Mouse (Mus musculus): ENCODE results near the gene Ttc13. TPM values are rescaled to one million over a fixed set of nuclear protein-coding genes. Genes with fewer than 3 reads are reported as not detected.

Gene Ttc13
- polyA plus RNA-seq, 1 experiment = 0.42 TPM

DNA sequence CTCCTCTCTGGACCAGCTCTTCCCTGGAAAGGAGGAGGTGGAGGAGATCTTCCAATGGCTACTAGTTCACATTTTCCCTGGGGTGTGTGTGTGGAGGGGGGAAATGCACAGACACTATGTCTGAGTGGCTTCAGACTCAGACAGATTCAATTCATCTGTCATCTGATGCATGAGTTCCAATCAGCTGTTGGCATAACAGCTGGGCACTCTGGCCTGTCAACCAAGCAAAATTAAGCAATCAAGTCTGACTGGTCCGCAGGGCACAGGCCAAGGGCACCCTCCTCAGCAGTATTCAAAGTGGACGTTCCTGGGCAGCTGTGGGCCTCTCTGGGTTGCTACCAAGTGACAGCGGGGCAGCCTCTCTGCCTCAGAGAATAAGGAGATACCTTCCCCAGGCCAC lies 53.0 kb downstream of the Ttc13 start:
- H3K27me3 ChIP-seq (ENCODE audit: control insufficient read depth) = no peaks in the 10 kb centered on the region; the same call in 1 of the 2 replicates
- peaks cover 27% of the 10 kb centered on the region for H3K36me3 ChIP-seq (ENCODE audit: control insufficient read depth)
- no peaks in the 10 kb centered on the region for H3K9me3 ChIP-seq (ENCODE audit: control insufficient read depth, low read length)
- TF ChIP-seq TAL1 (IDR thresholded peaks at IDR 0.05; ENCODE audit: low read length) = no peak
- no peak for TF ChIP-seq GATA1 (IDR thresholded peaks at IDR 0.05; ENCODE audit: low read length)
- no peak overlapping the region for H3K4me3 ChIP-seq (replicated peaks)
- peaks cover under 1% of the 10 kb centered on the region for H3K4me1 ChIP-seq (ENCODE audit: control insufficient read depth)

GRCm38 (mm10) chr8:124664414-124664813 lies 57.4 kb downstream of the Ttc13 start:
- Histone ChIP-seq H3K36me3 (ENCODE audit: control insufficient read depth) (peaks cover 22% of the 10 kb centered on the region), H3K4me3 (replicated peaks) (no peak overlapping the region), H3K4me1 (ENCODE audit: control insufficient read depth) (peaks cover 43% of the 10 kb centered on the region), H3K27me3 (ENCODE audit: control insufficient read depth) (no peaks in the 10 kb centered on the region; the same call in 1 of the 2 replicates), H3K9me3 (ENCODE audit: control insufficient read depth, low read length) (no peaks in the 10 kb centered on the region)
- TF ChIP-seq TAL1 (IDR thresholded peaks at IDR 0.05; ENCODE audit: low read length) (no peak), GATA1 (IDR thresholded peaks at IDR 0.05; ENCODE audit: low read length) (no peak)

GRCm38 (mm10) chr8:124663874-124664230 lies 57.9 kb downstream of the Ttc13 start:
- TF ChIP-seq TAL1 (IDR thresholded peaks at IDR 0.05; ENCODE audit: low read length) (no peak), GATA1 (IDR thresholded peaks at IDR 0.05; ENCODE audit: low read length) (no peak)
- peak overlapping the region; percentile 93 for H3K4me3 ChIP-seq (replicated peaks)
- no peaks in the 10 kb centered on the region; the same call in 1 of the 2 replicates for H3K27me3 ChIP-seq (ENCODE audit: control insufficient read depth)
- peaks cover 47% of the 10 kb centered on the region for H3K4me1 ChIP-seq (ENCODE audit: control insufficient read depth)
- H3K36me3 ChIP-seq (ENCODE audit: control insufficient read depth) = peaks cover 23% of the 10 kb centered on the region
- H3K9me3 ChIP-seq (ENCODE audit: control insufficient read depth, low read length) = no peaks in the 10 kb centered on the region

GRCm38 (mm10) chr8:124663112-124663873 lies 58.5 kb downstream of the Ttc13 start, which contains the start of gene 2310022B05Rik:
2310022B05Rik (minus strand) TSS chr8:124663369.
- Histone ChIP-seq H3K9me3 (ENCODE audit: control insufficient read depth, low read length) (no peaks in the 10 kb centered on the region), H3K4me1 (ENCODE audit: control insufficient read depth) (peaks cover 53% of the 10 kb centered on the region), H3K4me3 (replicated peaks) (peak within 1 kb of the TSS; percentile 93), H3K36me3 (ENCODE audit: control insufficient read depth) (peaks cover 25% of the 10 kb centered on the region), H3K27me3 (ENCODE audit: control insufficient read depth) (no peaks in the 10 kb centered on the region; the same call in 1 of the 2 replicates)
- no peak for TF ChIP-seq GATA1 (IDR thresholded peaks at IDR 0.05; ENCODE audit: low read length)
- no peak for TF ChIP-seq TAL1 (IDR thresholded peaks at IDR 0.05; ENCODE audit: low read length)

DNA sequence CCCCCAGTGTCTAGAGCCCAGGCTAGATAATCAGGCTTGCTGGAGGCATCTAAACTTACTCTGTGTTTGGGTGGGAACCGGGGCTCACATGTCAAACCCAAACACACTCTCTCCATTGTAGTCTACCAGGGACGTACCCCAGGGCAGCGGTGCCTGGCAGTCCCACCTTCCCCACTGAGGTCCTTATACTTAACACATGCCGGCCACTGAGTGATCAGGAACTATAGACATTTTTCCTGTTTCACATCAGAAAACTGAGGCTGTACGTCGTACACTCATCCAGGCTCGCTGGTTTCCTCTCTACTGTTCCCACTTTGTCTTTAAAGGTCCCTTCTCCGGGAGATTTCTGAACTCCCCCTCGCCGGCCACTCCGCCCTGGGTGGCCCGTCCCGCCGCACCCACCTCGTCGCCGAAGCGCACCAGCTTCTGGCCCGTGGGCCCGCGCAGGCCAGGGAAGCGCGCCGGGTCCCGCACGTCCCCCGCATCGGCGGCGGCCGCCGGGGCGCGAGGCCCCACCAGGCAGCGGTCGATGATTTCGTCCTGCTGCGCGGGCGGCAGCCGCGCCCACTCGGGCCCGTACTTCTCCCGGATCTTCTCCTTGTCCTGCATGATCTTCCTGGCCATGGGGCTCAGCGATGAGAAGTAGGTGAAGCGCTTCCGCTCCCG lies 59.2 kb downstream of the Ttc13 start:
- peak overlapping the region; percentile 93 for H3K4me3 ChIP-seq (replicated peaks)
- H3K9me3 ChIP-seq (ENCODE audit: control insufficient read depth, low read length) = no peaks in the 10 kb centered on the region
- no peaks in the 10 kb centered on the region; the same call in 1 of the 2 replicates for H3K27me3 ChIP-seq (ENCODE audit: control insufficient read depth)
- H3K36me3 ChIP-seq (ENCODE audit: control insufficient read depth) = peaks cover 25% of the 10 kb centered on the region
- no peak for TF ChIP-seq TAL1 (IDR thresholded peaks at IDR 0.05; ENCODE audit: low read length)
- no peak for TF ChIP-seq GATA1 (IDR thresholded peaks at IDR 0.05; ENCODE audit: low read length)
- H3K4me1 ChIP-seq (ENCODE audit: control insufficient read depth) = peaks cover 60% of the 10 kb centered on the region

DNA sequence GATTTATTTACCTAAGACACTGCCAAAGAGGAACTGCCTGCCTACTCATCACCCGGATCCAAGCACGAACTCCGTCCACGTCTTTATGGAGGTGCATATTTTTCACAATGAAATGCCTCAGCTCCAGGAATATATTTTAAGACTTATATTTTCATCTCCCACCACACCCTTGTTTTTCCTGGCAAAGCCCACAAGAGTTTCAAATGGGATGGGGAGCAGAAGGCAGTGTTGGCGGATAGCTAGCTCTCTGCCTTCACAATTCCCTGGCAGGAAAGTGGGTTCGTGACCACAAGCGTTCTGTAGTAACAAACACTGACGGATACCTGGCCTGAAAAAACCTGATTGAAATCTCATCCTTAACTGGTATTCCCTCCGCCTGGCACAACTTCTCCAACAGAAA lies 60.0 kb downstream of the Ttc13 start:
- Histone ChIP-seq H3K4me1 (ENCODE audit: control insufficient read depth) (peaks cover 68% of the 10 kb centered on the region), H3K36me3 (ENCODE audit: control insufficient read depth) (peaks cover 30% of the 10 kb centered on the region), H3K9me3 (ENCODE audit: control insufficient read depth, low read length) (no peaks in the 10 kb centered on the region), H3K27me3 (ENCODE audit: control insufficient read depth) (no peaks in the 10 kb centered on the region), H3K4me3 (replicated peaks) (peak overlapping the region; percentile 93)
- no peak for TF ChIP-seq GATA1 (IDR thresholded peaks at IDR 0.05; ENCODE audit: low read length)
- TF ChIP-seq TAL1 (IDR thresholded peaks at IDR 0.05; ENCODE audit: low read length) = no peak

DNA sequence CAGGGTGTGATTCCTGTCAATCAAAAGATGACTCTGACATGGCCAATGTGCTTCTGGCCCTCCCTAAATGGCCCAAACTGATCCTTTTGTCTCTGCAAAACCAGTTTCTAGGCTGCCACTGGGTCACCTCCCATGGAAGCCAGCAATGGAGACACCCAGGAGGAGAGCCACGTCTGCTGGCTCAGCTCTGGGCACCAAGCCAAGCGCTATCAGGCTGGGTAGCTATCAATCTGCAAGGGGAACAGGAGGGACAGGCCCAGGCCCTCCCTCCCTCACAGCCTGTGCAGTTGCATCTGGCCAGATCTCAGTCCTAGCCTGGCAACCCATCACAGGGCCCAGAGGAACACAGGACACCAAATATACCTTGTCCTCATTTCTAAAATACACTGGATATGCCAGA lies 63.4 kb downstream of the Ttc13 start:
- no peak for TF ChIP-seq TAL1 (IDR thresholded peaks at IDR 0.05; ENCODE audit: low read length)
- no peak for TF ChIP-seq GATA1 (IDR thresholded peaks at IDR 0.05; ENCODE audit: low read length)
- H3K4me1 ChIP-seq (ENCODE audit: control insufficient read depth) = peaks cover 94% of the 10 kb centered on the region
- no peaks in the 10 kb centered on the region for H3K27me3 ChIP-seq (ENCODE audit: control insufficient read depth)
- H3K9me3 ChIP-seq (ENCODE audit: control insufficient read depth, low read length) = no peaks in the 10 kb centered on the region
- peak overlapping the region; percentile 53 for H3K4me3 ChIP-seq (replicated peaks)
- peaks cover 63% of the 10 kb centered on the region for H3K36me3 ChIP-seq (ENCODE audit: control insufficient read depth)

DNA sequence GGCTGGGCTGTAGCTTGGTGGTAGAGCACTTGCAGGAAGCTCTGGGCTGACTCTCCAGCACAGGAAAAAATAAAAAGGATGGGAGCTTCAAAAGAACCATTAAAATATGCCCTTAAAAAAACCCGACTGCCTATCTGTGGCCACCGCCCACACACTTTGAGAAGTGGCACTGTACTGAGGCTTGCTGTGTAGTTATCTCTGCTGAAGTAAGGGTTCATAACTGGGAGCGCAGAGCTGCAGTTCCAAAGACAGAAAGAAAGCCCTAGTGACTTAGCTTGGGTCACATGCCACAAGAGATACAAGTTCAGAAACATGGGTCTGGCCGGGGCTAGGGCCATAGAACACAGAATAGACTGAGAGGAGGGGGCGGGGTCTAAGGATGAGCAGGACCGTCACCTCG lies 63.8 kb downstream of the Ttc13 start:
- Histone ChIP-seq H3K4me1 (ENCODE audit: control insufficient read depth) (peaks cover 91% of the 10 kb centered on the region), H3K9me3 (ENCODE audit: control insufficient read depth, low read length) (no peaks in the 10 kb centered on the region), H3K27me3 (ENCODE audit: control insufficient read depth) (no peaks in the 10 kb centered on the region), H3K4me3 (replicated peaks) (peak overlapping the region; percentile 53), H3K36me3 (ENCODE audit: control insufficient read depth) (peaks cover 68% of the 10 kb centered on the region)
- no peak for TF ChIP-seq TAL1 (IDR thresholded peaks at IDR 0.05; ENCODE audit: low read length)
- TF ChIP-seq GATA1 (IDR thresholded peaks at IDR 0.05; ENCODE audit: low read length) = 0 out of 2 replicates have a peak, but pooled peaks have one; percentile 20

Data from erythroblast, embryonic 14.5 days (primary cell).